Mouse (Mus musculus) lung, adult 2 months (tissue): Measurements from ENCODE around the gene Tex26.

Experiments used
- CTCF ChIP-seq: fragments of 200-500 bp; IDR thresholded peaks from 2 replicates; pipeline ENCODE4 v1.5.1; 2011; ENCODE audit warnings: mild to moderate bottlenecking, low read length, control low read depth; ENCODE audit not compliant: insufficient read depth
- POLR2A ChIP-seq: fragments of 200-500 bp; IDR thresholded peaks from 2 replicates; pipeline ENCODE4 v1.6.1; 2011; ENCODE audit warnings: low read depth, mild to moderate bottlenecking, control low read depth, low read length, borderline replicate concordance; ENCODE audit errors: extremely low read depth

DNA sequence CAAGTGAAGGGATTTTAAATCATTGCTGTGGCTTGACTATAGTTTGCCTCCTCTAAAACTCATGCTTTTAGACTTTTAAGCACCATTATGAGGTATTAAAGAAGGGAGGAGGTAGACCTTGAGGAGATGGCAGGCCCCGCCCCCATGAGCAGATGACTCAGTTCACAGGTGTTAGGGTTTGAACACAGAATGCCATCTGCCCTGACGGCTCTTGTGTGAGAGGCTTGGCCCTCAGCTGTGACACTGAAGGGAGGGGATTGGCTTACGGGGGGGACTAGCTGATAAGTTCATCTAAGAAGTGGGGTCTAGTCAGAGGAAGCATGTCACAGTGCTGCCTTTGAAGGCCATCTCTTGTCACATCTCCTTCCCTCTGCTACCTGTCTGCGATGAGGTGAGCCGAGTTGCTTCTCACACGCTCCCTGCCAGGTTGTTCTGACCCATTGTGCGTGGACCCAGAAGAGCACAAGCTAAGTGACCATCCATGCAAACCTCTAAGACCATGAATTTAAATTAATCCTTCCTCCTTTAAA lies 37.9 kb upstream of the Tex26 start:
- TF ChIP-seq POLR2A (no peak), CTCF (no peak)
